Mouse (Mus musculus) erythroblast, embryonic 14.5 days (primary cell): ENCODE measurements around the gene Nab2.

Experiments used
- GATA1 ChIP-seq: IDR thresholded peaks from 2 replicates; pipeline ENCODE4 v1.6.1; 2012; ENCODE audit warnings: low read length, inconsistent platforms, mixed read lengths
- TAL1 ChIP-seq: IDR thresholded peaks from 3 replicates; pipeline ENCODE4 v1.6.1; 2012; ENCODE audit warnings: low read length, inconsistent platforms, mixed read lengths

- TF ChIP-seq GATA1: no peak
- TF ChIP-seq TAL1: no peak
These were observed 2.9 kb upstream of the Nab2 start for GRCm38 (mm10) chr10:127671276-127671675.
